Mouse (Mus musculus) CH12.LX (cell line): ENCODE data around the gene Tns3. TPM values are rescaled to one million over a fixed set of nuclear protein-coding genes. Genes with fewer than 3 reads are reported as not detected.
A peak's percentile ranks its signal among the peaks of the same experiment; 100 is the strongest.

ENCODE experiments used
- DNase-seq: peaks from one replicate; pipeline ENCODE4 v3.0.0-alpha.2; 2013; ENCODE audit errors: extremely low read depth
- H3K27ac ChIP-seq: 2 replicates; pipeline ENCODE4 v1.5.1; 2012; ENCODE audit warnings: low read depth, mild to moderate bottlenecking, control low read depth, moderate library complexity; ENCODE audit not compliant: insufficient read depth
- H3K27me3 ChIP-seq: replicated peaks from 2 replicates; pipeline ENCODE3; 2012; ENCODE audit warnings: inconsistent platforms
- H3K36me3 ChIP-seq, 2 experiments: replicated peaks in 1 of 2; 2 replicates each; pipeline versions ENCODE3 to v1.6.1; 2012; ENCODE audit warnings: inconsistent platforms in 1 of 2, low read length in 1 of 2, mild to moderate bottlenecking in 1 of 2, mixed read lengths in 1 of 2, moderate library complexity in 1 of 2; ENCODE audit not compliant: control insufficient read depth in 1 of 2, insufficient read depth in 1 of 2
- H3K4me1 ChIP-seq, 2 experiments: 2 replicates each; pipeline ENCODE4 v1.6.1; 2012; ENCODE audit warnings: inconsistent platforms in 1 of 2, moderate library complexity in 1 of 2; ENCODE audit not compliant: insufficient read depth in 2 of 2, control insufficient read depth in 1 of 2
- H3K4me2 ChIP-seq: 2 replicates; pipeline ENCODE4 v1.6.1; 2012; ENCODE audit warnings: low read depth, mild to moderate bottlenecking, control low read depth; ENCODE audit not compliant: poor library complexity, insufficient read depth, severe bottlenecking
- H3K4me3 ChIP-seq, 3 experiments: fragments of 150-350 bp in 1 of 3; sonication (generic) in 1 of 3; replicated peaks in 1 of 3; 2 replicates each; pipeline versions ENCODE3 to v1.5.1; 2011 to 2012; ENCODE audit warnings: low read depth in 2 of 3, low read length in 2 of 3, mild to moderate bottlenecking in 2 of 3, moderate library complexity in 2 of 3, control low read depth in 1 of 3, improper control_type of control experiment in 1 of 3, inconsistent platforms in 1 of 3, mixed read lengths in 1 of 3; ENCODE audit not compliant: poor library complexity in 1 of 3
- H3K79me2 ChIP-seq: replicated peaks from 2 replicates; pipeline ENCODE4 v1.6.1; 2012; ENCODE audit warnings: mild to moderate bottlenecking, moderate library complexity; ENCODE audit not compliant: control insufficient read depth, poor library complexity, insufficient read depth, severe bottlenecking; ENCODE audit errors: extremely low read depth
- H3K9ac ChIP-seq: 2 replicates; pipeline ENCODE4 v1.6.1; 2012; ENCODE audit warnings: low read depth, mild to moderate bottlenecking, control low read depth, moderate library complexity; ENCODE audit not compliant: insufficient read depth
- H3K9me3 ChIP-seq: replicated peaks from 2 replicates; pipeline ENCODE3; 2012; ENCODE audit warnings: low read length, inconsistent platforms, mixed read lengths
- BHLHE40 ChIP-seq: IDR thresholded peaks from 2 replicates; pipeline ENCODE4 v1.6.1; 2011; ENCODE audit warnings: mild to moderate bottlenecking, low read depth, low read length, improper control_type of control experiment
- CHD1 ChIP-seq: IDR thresholded peaks from 2 replicates; pipeline ENCODE4 v1.6.1; 2012; ENCODE audit warnings: low read depth, low read length, improper control_type of control experiment, inconsistent platforms
- CHD2 ChIP-seq: IDR thresholded peaks from 2 replicates; pipeline ENCODE4 v1.6.1; 2011; ENCODE audit warnings: low read length, improper control_type of control experiment
- CTCF ChIP-seq, 2 experiments: IDR thresholded peaks in 1 of 2; conservative IDR thresholded peaks in 1 of 2; 2 replicates each; pipeline ENCODE4 v1.5.1; 2011 to 2012; ENCODE audit warnings: low read depth in 2 of 2, low read length in 2 of 2, improper control_type of control experiment in 1 of 2, inconsistent platforms in 1 of 2, mild to moderate bottlenecking in 1 of 2, moderate library complexity in 1 of 2
- E2F4 ChIP-seq: IDR thresholded peaks from 2 replicates; pipeline ENCODE4 v1.6.1; 2011; ENCODE audit warnings: low read depth, low read length, improper control_type of control experiment; ENCODE audit not compliant: insufficient replicate concordance
- ELF1 ChIP-seq: IDR thresholded peaks from 2 replicates; pipeline ENCODE4 v1.6.1; 2014; ENCODE audit warnings: low read depth, mild to moderate bottlenecking, inconsistent platforms, low read length, improper control_type of control experiment
- ETS1 ChIP-seq: conservative IDR thresholded peaks from 2 replicates; pipeline ENCODE4 v1.6.1; 2012; ENCODE audit warnings: low read depth, mild to moderate bottlenecking, inconsistent platforms, low read length, improper control_type of control experiment, moderate library complexity
- GABPA ChIP-seq: IDR thresholded peaks from 2 replicates; pipeline ENCODE4 v1.6.1; 2012; ENCODE audit warnings: low read depth, low read length, improper control_type of control experiment, inconsistent platforms; ENCODE audit not compliant: insufficient replicate concordance
- HCFC1 ChIP-seq: IDR thresholded peaks from 2 replicates; pipeline ENCODE4 v1.6.1; 2012; ENCODE audit warnings: low read depth, mild to moderate bottlenecking, inconsistent platforms, low read length, improper control_type of control experiment
- IRF4 ChIP-seq: IDR thresholded peaks from 2 replicates; pipeline ENCODE4 v1.6.1; 2014; ENCODE audit warnings: low read depth, mild to moderate bottlenecking, inconsistent platforms, low read length, improper control_type of control experiment
- JUN ChIP-seq: IDR thresholded peaks from 2 replicates; pipeline ENCODE4 v1.6.1; 2011; ENCODE audit warnings: low read depth, mild to moderate bottlenecking, low read length, improper control_type of control experiment, moderate library complexity; ENCODE audit not compliant: insufficient read depth
- MAFK ChIP-seq: IDR thresholded peaks from 2 replicates; pipeline ENCODE4 v1.6.1; 2011; ENCODE audit warnings: low read length, improper control_type of control experiment; ENCODE audit not compliant: insufficient replicate concordance
- MAX ChIP-seq: IDR thresholded peaks from 2 replicates; pipeline ENCODE4 v1.6.1; 2011; ENCODE audit warnings: low read length, improper control_type of control experiment
- MAZ ChIP-seq: IDR thresholded peaks from 2 replicates; pipeline ENCODE4 v1.6.1; 2012; ENCODE audit warnings: low read depth, mild to moderate bottlenecking, inconsistent platforms, low read length, improper control_type of control experiment, moderate library complexity
- MXI1 ChIP-seq: IDR thresholded peaks from 2 replicates; pipeline ENCODE4 v1.6.1; 2011; ENCODE audit warnings: mild to moderate bottlenecking, low read depth, low read length, improper control_type of control experiment
- NELFE ChIP-seq: IDR thresholded peaks from 2 replicates; pipeline ENCODE4 v1.6.1; 2011; ENCODE audit warnings: low read depth, low read length, improper control_type of control experiment
- NRF1 ChIP-seq: IDR thresholded peaks from 2 replicates; pipeline ENCODE4 v1.6.1; 2014; ENCODE audit warnings: low read depth, mild to moderate bottlenecking, inconsistent platforms, low read length, improper control_type of control experiment, moderate library complexity
- POLR2A ChIP-seq: IDR thresholded peaks from 2 replicates; pipeline ENCODE4 v1.6.1; 2011; ENCODE audit warnings: low read depth, mild to moderate bottlenecking, improper control_type of control experiment, low read length
- POLR2AphosphoS2 ChIP-seq: IDR thresholded peaks from 2 replicates; pipeline ENCODE4 v1.6.1; 2011; ENCODE audit warnings: low read depth, low read length, improper control_type of control experiment
- RAD21 ChIP-seq: IDR thresholded peaks from 2 replicates; pipeline ENCODE4 v1.6.1; 2011; ENCODE audit warnings: low read depth, mild to moderate bottlenecking, low read length, improper control_type of control experiment, moderate library complexity
- RCOR1 ChIP-seq: conservative IDR thresholded peaks from 2 replicates; pipeline ENCODE4 v1.6.1; 2012; ENCODE audit warnings: low read depth, mild to moderate bottlenecking, inconsistent platforms, low read length, improper control_type of control experiment
- SIN3A ChIP-seq: IDR thresholded peaks from 2 replicates; pipeline ENCODE4 v1.6.1; 2012; ENCODE audit warnings: low read length, improper control_type of control experiment, inconsistent platforms
- TCF12 ChIP-seq: IDR thresholded peaks from 2 replicates; pipeline ENCODE4 v1.6.1; 2014; ENCODE audit warnings: low read depth, mild to moderate bottlenecking, inconsistent platforms, low read length, improper control_type of control experiment
- USF2 ChIP-seq: conservative IDR thresholded peaks from 2 replicates; pipeline ENCODE4 v1.6.1; 2011; ENCODE audit warnings: low read depth, low read length, improper control_type of control experiment
- ZKSCAN1 ChIP-seq: IDR thresholded peaks from 2 replicates; pipeline ENCODE4 v1.6.1; 2012; ENCODE audit warnings: low read depth, inconsistent platforms, low read length, improper control_type of control experiment, borderline replicate concordance
- ZNF384 ChIP-seq: IDR thresholded peaks from 2 replicates; pipeline ENCODE4 v1.6.1; 2012; ENCODE audit warnings: low read depth, low read length, improper control_type of control experiment, inconsistent platforms
- dilution Hi-C: fragments of 300-500 bp; cut with MboI; formaldehyde crosslinking; loops from 2 replicates; pipeline ENCODE4 v1.14.3; 2020; ENCODE audit warnings: low sequenced_read_pairs; ENCODE audit not compliant: extremely low pct_unique_long_range_greater_than_20kb, extremely low pct_ligation_motif_present
- in situ Hi-C: fragments of 300-500 bp; cut with MboI; formaldehyde crosslinking; loops from 3 replicates; pipeline ENCODE4 v1.14.3; 2019; ENCODE audit warnings: low sequenced_read_pairs, low pct_ligation_motif_present, low pct_unique_long_range_greater_than_20kb, mixed read lengths
- polyA plus RNA-seq: library from polyadenylated mRNA; unstranded; fragments of >175 nt; gene quantifications from 2 replicates; pipeline ENCODE4 v1.2.1, GENCODE M21; 2012; ENCODE audit warnings: low read depth; ENCODE audit not compliant: insufficient read length
- total RNA-seq, 2 experiments: library from RNA; depleted of rRNA; stranded (reverse); fragments of 300-350 nt in 1 of 2; fragments of >200 nt in 1 of 2; gene quantifications; 2 replicates each; pipeline ENCODE4 v1.2.3; 2012 to 2014

Gene Tns3
- total and polyA plus RNA-seq, 3 experiments: 0.03 to 1.3 (median 0.33) TPM

- dilution Hi-C loops (no loop called here), in situ Hi-C loops (no loop called here)
- DNase-seq: no peak
Observed at GRCm38 (mm10) chr11:8572762-8573161, 91.6 kb downstream of the Tns3 start.

DNA sequence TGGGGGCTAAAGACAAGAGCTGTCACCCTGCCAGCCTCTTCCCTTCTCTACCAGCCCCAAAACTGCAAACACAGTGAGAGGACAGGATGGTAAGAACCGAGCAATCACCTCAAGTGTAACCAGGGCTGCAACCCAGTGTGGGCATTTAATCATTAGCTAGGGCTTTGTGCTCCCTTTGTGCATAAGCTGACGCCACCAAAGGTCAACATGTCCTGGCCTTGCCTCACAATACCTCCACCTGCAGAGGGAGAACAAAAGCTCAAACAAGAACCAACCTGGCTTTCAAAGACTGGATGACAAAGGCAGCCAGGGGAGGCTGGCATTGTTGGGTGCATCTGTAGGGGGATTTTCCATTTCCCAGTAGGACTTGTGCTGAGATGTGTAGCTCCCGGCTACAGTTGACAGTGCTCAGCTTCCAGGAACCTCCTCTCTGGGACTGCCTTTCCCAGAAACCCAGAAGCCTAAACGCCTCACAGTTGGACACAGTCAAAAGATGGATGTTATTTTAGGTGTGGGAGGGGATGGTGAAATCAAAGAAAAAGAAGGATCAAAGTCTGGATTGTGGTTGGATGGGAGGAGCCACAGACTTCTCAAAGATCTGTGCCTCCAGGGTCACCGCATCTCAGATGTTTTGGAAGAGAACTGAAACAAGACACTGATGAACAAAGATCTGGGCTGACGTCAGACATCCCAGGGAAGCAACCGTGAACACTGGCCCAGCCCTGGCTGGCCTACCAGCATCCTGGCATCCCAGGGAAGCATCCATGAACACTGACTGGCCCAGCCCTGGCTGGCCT lies 94.9 kb downstream of the Tns3 start:
- dilution Hi-C loops: no loop called here

More at GRCm38 (mm10) chr11:8572762-8573161, 91.6 kb downstream of the Tns3 start:
- H3K9ac ChIP-seq: no peak overlapping the region
- TF ChIP-seq RAD21: no peak
- TF ChIP-seq TCF12: 0 out of 2 replicates have a peak, but pooled peaks have one; percentile 23
- TF ChIP-seq, all 38 proteins: peak for 1
- no peaks in the 10 kb centered on the region for H3K79me2 ChIP-seq
- H3K36me3 ChIP-seq: no peaks in the 10 kb centered on the region
- no peak overlapping the region for H3K27ac ChIP-seq
- H3K27me3 ChIP-seq: no peaks in the 10 kb centered on the region
- no peak overlapping the region for H3K4me3 ChIP-seq
- H3K9me3 ChIP-seq: no peaks in the 10 kb centered on the region
- H3K4me1 ChIP-seq: peaks cover 5 to 14% of the 10 kb centered on the region in 2 experiments; a peak in 2 of 4 replicates
- no peak overlapping the region for H3K4me2 ChIP-seq

GRCm38 (mm10) chr11:8568829-8569228 lies 95.5 kb downstream of the Tns3 start:
- Histone ChIP-seq H3K27ac (no peak overlapping the region), H3K9ac (no peak overlapping the region), H3K79me2 (no peaks in the 10 kb centered on the region), H3K27me3 (peaks cover 6% of the 10 kb centered on the region), H3K9me3 (peaks cover 7% of the 10 kb centered on the region), H3K4me2 (no peak overlapping the region), H3K36me3 (no peaks in the 10 kb centered on the region), H3K4me3 (no peak overlapping the region), H3K4me1 (peaks cover 0 to 8% of the 10 kb centered on the region in 2 experiments; a peak in 1 of 4 replicates)
- dilution Hi-C loops (no loop called here), in situ Hi-C loops (no loop called here)
- TF ChIP-seq RAD21: no peak
- TF ChIP-seq MAX: no peak
- TF ChIP-seq POLR2A: no peak
- no peak for TF ChIP-seq MAFK
- no peak for TF ChIP-seq BHLHE40
- no peak for TF ChIP-seq RCOR1
- TF ChIP-seq CTCF (conservative IDR thresholded peaks at IDR 0.05 in 1 of 2, IDR thresholded peaks at IDR 0.05 in 1 of 2; ENCODE audit: low read depth in 2 of 2, low read length in 2 of 2): no peak
- no peak for TF ChIP-seq ZKSCAN1
- no peak for TF ChIP-seq E2F4
- TF ChIP-seq MAZ: no peak
- TF ChIP-seq USF2: no peak
- TF ChIP-seq SIN3A: no peak
- no peak for TF ChIP-seq CHD1
- no peak for TF ChIP-seq NELFE
- TF ChIP-seq GABPA: no peak
- no peak for DNase-seq

More for the DNA sequence above, 94.9 kb downstream of the Tns3 start:
- Histone ChIP-seq H3K4me3 (no peak overlapping the region), H3K9ac (no peak overlapping the region), H3K27me3 (peaks cover 1% of the 10 kb centered on the region), H3K27ac (no peak overlapping the region), H3K4me2 (no peak overlapping the region), H3K9me3 (peaks cover 7% of the 10 kb centered on the region), H3K36me3 (no peaks in the 10 kb centered on the region), H3K79me2 (no peaks in the 10 kb centered on the region)
- no peak for DNase-seq
- in situ Hi-C loops: no loop called here
- TF ChIP-seq SIN3A (no peak), POLR2AphosphoS2 (no peak), BHLHE40 (no peak), ZKSCAN1 (no peak), IRF4 (no peak), MAZ (no peak), JUN (no peak), ELF1 (no peak), NRF1 (no peak), ETS1 (no peak), ZNF384 (no peak), NELFE (no peak), HCFC1 (no peak), RCOR1 (no peak), CHD2 (no peak), TCF12 (no peak), GABPA (no peak), MAFK (no peak), MXI1 (no peak)
- TF ChIP-seq, all 38 proteins: peak for 0
- H3K4me1 ChIP-seq: peaks cover 0 to 8% of the 10 kb centered on the region in 2 experiments; a peak in 1 of 4 replicates
